Mouse (Mus musculus): ENCODE data around the gene Il4. TPM values are rescaled to one million over a fixed set of nuclear protein-coding genes. Genes with fewer than 3 reads are reported as not detected.

Il4 gene
- polyA plus RNA-seq, 1 experiment from 2014 or later: 0.83 TPM

DNA sequence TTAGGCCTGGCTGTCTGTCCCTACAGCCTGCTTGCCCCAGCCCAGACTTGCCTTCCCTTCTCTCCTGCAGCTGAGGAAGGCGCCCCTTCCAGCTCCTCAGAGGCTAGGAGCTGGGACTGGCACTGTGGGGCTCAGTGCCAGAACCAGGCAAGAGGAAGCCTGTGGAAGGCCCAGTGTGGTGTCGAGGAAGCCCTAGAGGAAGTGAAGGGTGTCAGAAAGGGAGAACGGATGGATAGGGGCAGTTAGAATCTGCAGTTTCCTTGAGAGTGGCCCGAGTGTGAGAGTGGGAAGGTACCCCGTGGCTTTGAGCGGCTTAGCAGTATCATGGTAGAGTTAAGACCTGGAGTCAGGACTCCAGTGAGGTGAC lies 4.0 kb upstream of the Il4 start:
- Histone ChIP-seq H3K9ac (no peak overlapping the region), H3K36me3 (no peaks in the 10 kb centered on the region), H3K4me2 (no peak overlapping the region), H3K4me3 (no peak overlapping the region), H3K27me3 (replicated peaks) (peaks cover 3% of the 10 kb centered on the region; the same call in 1 of the 2 replicates), H3K27ac (ENCODE audit: poor library complexity, severe bottlenecking) (no peak overlapping the region), H3K4me1 (replicated peaks) (peaks cover 18% of the 10 kb centered on the region), H3K9me3 (replicated peaks) (no peaks in the 10 kb centered on the region; the same call in 1 of the 2 replicates)
- 61% methylated on average over 6 of the region's 6 CpGs for WGBS
- no peak for ATAC-seq (ENCODE audit: insufficient number of reproducible peaks, low FRiP score)

- no peak overlapping the region for H3K4me3 ChIP-seq
- no peak overlapping the region for H3K27ac ChIP-seq (ENCODE audit: poor library complexity, severe bottlenecking)
- no peaks in the 10 kb centered on the region for H3K27me3 ChIP-seq (replicated peaks)
- no peak for ATAC-seq (ENCODE audit: insufficient number of reproducible peaks, low FRiP score)
- H3K36me3 ChIP-seq: no peaks in the 10 kb centered on the region
- no peak overlapping the region for H3K4me2 ChIP-seq
- peaks cover 12% of the 10 kb centered on the region for H3K4me1 ChIP-seq (replicated peaks)
- H3K9me3 ChIP-seq (replicated peaks): no peaks in the 10 kb centered on the region; the same call in 1 of the 2 replicates
- H3K9ac ChIP-seq: no peak overlapping the region
- 79% methylated on average over 11 of the region's 11 CpGs for WGBS
Measured at GRCm38 (mm10) chr11:53621582-53622439, 3.3 kb upstream of the Il4 start.

DNA sequence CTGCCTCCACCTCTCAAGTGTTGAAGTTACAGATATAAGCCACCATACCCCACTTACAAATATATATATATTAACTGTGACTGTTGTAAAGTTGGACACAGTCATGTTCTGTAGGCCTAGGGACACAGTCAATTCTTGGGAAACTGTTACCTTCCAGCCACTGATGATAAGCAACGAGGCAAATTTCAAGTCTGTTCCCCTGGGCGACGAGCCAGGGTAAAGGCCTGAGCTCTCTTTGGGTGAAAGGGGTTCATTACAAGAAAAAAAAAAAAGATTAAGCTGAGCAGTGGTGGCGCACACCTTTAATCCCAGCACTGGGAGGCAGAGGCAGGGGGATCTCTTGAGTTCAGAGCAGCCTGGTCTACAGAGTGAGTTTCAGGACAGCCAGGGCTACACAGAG lies 1.6 kb upstream of the Il4 start:
- no peak overlapping the region for H3K9ac ChIP-seq
- 82% methylated on average over 4 of the region's 4 CpGs for WGBS
- no peak overlapping the region for H3K4me3 ChIP-seq
- H3K9me3 ChIP-seq (replicated peaks): no peaks in the 10 kb centered on the region; the same call in 1 of the 2 replicates
- no peaks in the 10 kb centered on the region for H3K27me3 ChIP-seq (replicated peaks)
- no peak overlapping the region for H3K4me2 ChIP-seq
- no peak for ATAC-seq (ENCODE audit: insufficient number of reproducible peaks, low FRiP score)
- no peaks in the 10 kb centered on the region for H3K36me3 ChIP-seq
- H3K27ac ChIP-seq (ENCODE audit: poor library complexity, severe bottlenecking): no peak overlapping the region
- H3K4me1 ChIP-seq (replicated peaks): peaks cover 11% of the 10 kb centered on the region; the same call in 1 of the 2 replicates

- H3K9ac ChIP-seq: no peak overlapping the region
- H3K4me3 ChIP-seq: no peak overlapping the region
- no peaks in the 10 kb centered on the region; the same call in 1 of the 2 replicates for H3K9me3 ChIP-seq (replicated peaks)
- no peaks in the 10 kb centered on the region for H3K36me3 ChIP-seq
- no peak overlapping the region for H3K4me2 ChIP-seq
- WGBS: 55% methylated on average over 6 of the region's 6 CpGs
- no peaks in the 10 kb centered on the region for H3K27me3 ChIP-seq (replicated peaks)
- no peak overlapping the region for H3K27ac ChIP-seq (ENCODE audit: poor library complexity, severe bottlenecking)
- H3K4me1 ChIP-seq (replicated peaks): peaks cover 12% of the 10 kb centered on the region; the same call in 1 of the 2 replicates
- ATAC-seq (ENCODE audit: insufficient number of reproducible peaks, low FRiP score): no peak
Measured at GRCm38 (mm10) chr11:53619428-53619827, 959 bp upstream of the Il4 start.

DNA sequence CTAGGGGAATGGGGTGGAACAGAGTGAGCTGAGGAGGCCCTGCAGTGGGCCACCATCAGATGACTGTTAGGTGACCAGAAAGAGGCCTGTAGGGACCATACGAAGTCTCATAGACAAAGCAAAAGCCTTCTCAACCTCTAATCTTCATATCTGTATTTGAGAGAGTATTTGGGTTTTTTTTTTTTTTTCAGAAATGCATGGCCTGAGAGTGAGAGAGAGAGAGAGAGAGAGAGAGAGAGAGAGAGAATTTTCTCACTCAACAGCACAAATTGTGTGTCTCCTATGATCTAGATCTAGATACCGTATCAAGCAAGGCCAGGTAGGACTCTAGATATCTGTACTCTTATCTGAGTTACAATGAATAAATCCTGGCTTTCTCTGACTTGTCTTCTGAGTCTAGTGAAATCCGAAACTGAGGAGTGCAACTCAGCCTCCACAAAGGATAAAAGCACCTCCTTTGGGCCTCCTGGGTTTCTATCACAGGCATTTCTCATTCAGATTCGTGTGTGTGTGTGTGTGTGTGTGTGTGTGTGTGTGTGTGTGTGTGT lies 833 bp downstream of the Il4 start:
- H3K4me1 ChIP-seq (replicated peaks): peaks cover 12% of the 10 kb centered on the region; the same call in 1 of the 2 replicates
- H3K9me3 ChIP-seq (replicated peaks): no peaks in the 10 kb centered on the region
- H3K4me2 ChIP-seq: no peak overlapping the region
- no peak overlapping the region for H3K4me3 ChIP-seq
- H3K27ac ChIP-seq (ENCODE audit: poor library complexity, severe bottlenecking): no peak overlapping the region
- no peaks in the 10 kb centered on the region for H3K36me3 ChIP-seq
- no peak overlapping the region for H3K9ac ChIP-seq
- no peaks in the 10 kb centered on the region for H3K27me3 ChIP-seq (replicated peaks)
- ATAC-seq (ENCODE audit: insufficient number of reproducible peaks, low FRiP score): no peak
- WGBS: 62% methylated on average over 4 of the region's 4 CpGs

DNA sequence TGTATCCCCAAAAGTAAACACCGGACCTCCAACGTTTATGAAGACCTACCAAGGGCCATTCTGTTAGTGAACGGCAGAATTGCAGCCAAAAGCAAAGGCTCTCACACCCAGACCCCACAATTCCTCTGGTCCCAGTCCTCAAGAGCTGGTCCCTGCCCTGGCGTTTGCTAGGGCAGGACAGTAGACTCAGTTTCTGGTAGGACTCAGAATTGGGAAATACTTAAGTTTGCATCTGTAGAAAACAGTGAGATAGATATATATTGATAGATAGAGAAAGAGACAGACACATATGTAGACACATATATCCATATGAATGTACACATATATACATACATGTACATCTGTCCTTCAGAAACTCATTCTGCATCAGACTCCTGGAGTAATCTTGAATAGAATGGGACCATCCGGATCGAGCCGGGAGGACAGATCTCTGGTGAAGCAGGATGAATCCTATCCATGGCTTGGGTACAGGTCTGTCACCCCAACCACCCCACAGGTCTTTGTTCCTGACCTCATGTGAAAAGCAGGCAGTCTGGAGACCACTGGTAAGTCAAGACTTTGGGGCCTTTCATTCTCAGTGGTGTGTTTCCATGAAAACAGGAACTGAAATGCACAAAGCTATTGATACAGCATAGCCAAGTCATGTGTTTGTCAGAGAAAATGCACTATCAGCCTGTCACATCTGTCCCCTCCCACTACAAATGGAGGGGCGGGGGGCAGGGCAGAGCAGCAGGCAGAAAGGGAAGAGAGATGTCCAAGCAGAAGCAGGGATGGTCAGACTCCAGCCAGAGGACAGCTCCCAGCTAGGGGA lies 1.5 kb downstream of the Il4 start:
- Histone ChIP-seq H3K4me3 (no peak overlapping the region), H3K4me1 (replicated peaks) (peaks cover 12% of the 10 kb centered on the region; the same call in 1 of the 2 replicates), H3K9ac (no peak overlapping the region), H3K27ac (ENCODE audit: poor library complexity, severe bottlenecking) (no peak overlapping the region), H3K9me3 (replicated peaks) (no peaks in the 10 kb centered on the region), H3K36me3 (no peaks in the 10 kb centered on the region), H3K27me3 (replicated peaks) (no peaks in the 10 kb centered on the region), H3K4me2 (no peak overlapping the region)
- 74% methylated on average over 8 of the region's 8 CpGs for WGBS
- no peak for ATAC-seq (ENCODE audit: insufficient number of reproducible peaks, low FRiP score)

- Histone ChIP-seq H3K4me3 (no peak overlapping the region), H3K4me2 (no peak overlapping the region), H3K36me3 (no peaks in the 10 kb centered on the region), H3K9me3 (replicated peaks) (no peaks in the 10 kb centered on the region), H3K9ac (no peak overlapping the region), H3K27ac (ENCODE audit: poor library complexity, severe bottlenecking) (no peak overlapping the region), H3K4me1 (replicated peaks) (0 out of 2 replicates have a peak, but pooled peaks cover 4% of the 10 kb centered on the region), H3K27me3 (replicated peaks) (no peaks in the 10 kb centered on the region)
- WGBS: 89% methylated on average over 8 of the region's 8 CpGs
- ATAC-seq (ENCODE audit: insufficient number of reproducible peaks, low FRiP score): no peak
Measured at GRCm38 (mm10) chr11:53615575-53615974, 2.9 kb downstream of the Il4 start.

DNA sequence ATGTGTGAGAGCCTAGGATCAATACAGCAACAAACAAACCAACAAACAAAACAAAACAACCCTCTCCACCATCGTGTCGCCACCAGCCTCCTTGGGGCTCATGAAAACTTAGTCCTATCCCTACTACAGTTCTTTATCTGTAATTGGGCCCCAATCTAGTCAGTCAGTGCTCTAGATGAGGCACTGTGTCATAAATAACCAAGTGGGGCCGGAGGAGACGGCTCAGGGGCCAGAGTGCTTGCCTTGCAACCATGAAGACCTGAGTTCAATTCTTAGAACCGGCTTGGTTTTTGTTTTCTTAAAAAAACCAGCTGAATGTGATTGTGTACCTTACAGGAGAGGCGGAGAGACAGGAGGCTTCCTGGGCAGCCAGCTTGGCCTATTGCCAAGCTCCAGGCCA lies 3.3 kb downstream of the Il4 start:
- 62% methylated on average over 6 of the region's 6 CpGs for WGBS
- Histone ChIP-seq H3K27me3 (replicated peaks) (no peaks in the 10 kb centered on the region), H3K9me3 (replicated peaks) (no peaks in the 10 kb centered on the region), H3K9ac (no peak overlapping the region), H3K4me3 (no peak overlapping the region), H3K36me3 (no peaks in the 10 kb centered on the region), H3K27ac (ENCODE audit: poor library complexity, severe bottlenecking) (no peak overlapping the region), H3K4me2 (no peak overlapping the region), H3K4me1 (replicated peaks) (0 out of 2 replicates have a peak, but pooled peaks cover 4% of the 10 kb centered on the region)
- ATAC-seq (ENCODE audit: insufficient number of reproducible peaks, low FRiP score): no peak

DNA sequence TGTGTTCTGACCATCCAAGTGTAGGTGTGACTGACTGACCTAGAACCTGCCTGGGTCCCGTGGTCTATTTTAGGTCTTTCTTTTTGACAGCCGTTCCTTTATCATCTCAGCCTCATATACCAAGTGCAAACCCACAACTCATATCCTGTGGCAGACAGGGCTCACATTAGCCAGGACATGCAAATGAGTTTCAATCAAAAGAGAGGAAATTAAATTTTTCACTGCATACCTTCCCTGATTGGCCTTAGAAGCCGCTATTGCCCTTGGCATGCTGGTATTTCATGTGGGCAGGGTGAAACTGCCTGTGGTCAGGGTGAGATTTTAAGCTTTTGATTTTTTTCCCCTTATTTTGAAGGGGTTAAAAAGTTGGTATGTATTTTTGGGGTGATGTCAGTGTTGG lies 8.8 kb downstream of the Il4 start:
- ATAC-seq (ENCODE audit: insufficient number of reproducible peaks, low FRiP score): no peak
- no peaks in the 10 kb centered on the region for H3K36me3 ChIP-seq
- H3K4me3 ChIP-seq: no peak overlapping the region
- peaks cover 13% of the 10 kb centered on the region for H3K4me1 ChIP-seq (replicated peaks)
- H3K4me2 ChIP-seq: no peak overlapping the region
- H3K9me3 ChIP-seq (replicated peaks): no peaks in the 10 kb centered on the region
- WGBS: 54% methylated on average over 3 of the region's 3 CpGs
- H3K9ac ChIP-seq: no peak overlapping the region
- H3K27me3 ChIP-seq (replicated peaks): no peaks in the 10 kb centered on the region
- no peak overlapping the region for H3K27ac ChIP-seq (ENCODE audit: poor library complexity, severe bottlenecking)

DNA sequence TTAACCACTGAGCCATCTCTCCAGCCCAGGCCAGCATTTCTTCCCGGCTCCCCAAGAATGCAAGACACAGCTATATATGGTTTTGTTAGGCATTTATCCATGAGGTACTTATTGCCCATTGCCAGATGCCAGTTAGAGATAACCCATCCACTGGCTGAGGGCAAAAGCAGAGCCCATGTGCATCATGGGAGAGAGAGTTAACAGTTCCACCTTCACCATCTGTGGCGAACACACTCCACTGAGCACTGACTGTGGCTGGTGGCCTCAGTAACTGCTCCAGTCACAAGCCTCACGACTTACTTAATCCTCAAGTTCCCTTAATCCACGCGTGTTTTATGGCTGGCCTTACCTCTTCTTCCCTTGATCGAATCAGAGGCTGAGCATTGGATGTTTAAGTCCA lies 9.2 kb downstream of the Il4 start:
- H3K9me3 ChIP-seq (replicated peaks): no peaks in the 10 kb centered on the region
- no peak for ATAC-seq (ENCODE audit: insufficient number of reproducible peaks, low FRiP score)
- H3K27ac ChIP-seq (ENCODE audit: poor library complexity, severe bottlenecking): no peak overlapping the region
- no peaks in the 10 kb centered on the region for H3K36me3 ChIP-seq
- WGBS: 79% methylated on average over 6 of the region's 6 CpGs
- no peak overlapping the region for H3K4me3 ChIP-seq
- no peak overlapping the region for H3K4me2 ChIP-seq
- H3K27me3 ChIP-seq (replicated peaks): no peaks in the 10 kb centered on the region
- peaks cover 13% of the 10 kb centered on the region for H3K4me1 ChIP-seq (replicated peaks)
- no peak overlapping the region for H3K9ac ChIP-seq

- Histone ChIP-seq H3K9ac (0 out of 2 replicates have a peak overlapping the region, but pooled peaks have one; percentile 8), H3K4me2 (peak overlapping the region; percentile 56), H3K4me1 (replicated peaks) (peaks cover 13% of the 10 kb centered on the region), H3K27ac (ENCODE audit: poor library complexity, severe bottlenecking) (no peak overlapping the region), H3K4me3 (peak overlapping the region; percentile 17; the same call in 1 of the 2 replicates), H3K27me3 (replicated peaks) (no peaks in the 10 kb centered on the region), H3K36me3 (peaks cover 11% of the 10 kb centered on the region; the same call in 1 of the 2 replicates), H3K9me3 (replicated peaks) (no peaks in the 10 kb centered on the region)
- no peak for ATAC-seq (ENCODE audit: insufficient number of reproducible peaks, low FRiP score)
- 5% methylated on average over 12 of the region's 12 CpGs for whole genome bisulfite sequencing
Measured at GRCm38 (mm10) chr11:53605609-53606008, 12.9 kb downstream of the Il4 start.

Data from heart, embryonic 12.5 days (tissue).